Mouse (Mus musculus): ENCODE results near the gene Ano10.

Gene Ano10

DNA sequence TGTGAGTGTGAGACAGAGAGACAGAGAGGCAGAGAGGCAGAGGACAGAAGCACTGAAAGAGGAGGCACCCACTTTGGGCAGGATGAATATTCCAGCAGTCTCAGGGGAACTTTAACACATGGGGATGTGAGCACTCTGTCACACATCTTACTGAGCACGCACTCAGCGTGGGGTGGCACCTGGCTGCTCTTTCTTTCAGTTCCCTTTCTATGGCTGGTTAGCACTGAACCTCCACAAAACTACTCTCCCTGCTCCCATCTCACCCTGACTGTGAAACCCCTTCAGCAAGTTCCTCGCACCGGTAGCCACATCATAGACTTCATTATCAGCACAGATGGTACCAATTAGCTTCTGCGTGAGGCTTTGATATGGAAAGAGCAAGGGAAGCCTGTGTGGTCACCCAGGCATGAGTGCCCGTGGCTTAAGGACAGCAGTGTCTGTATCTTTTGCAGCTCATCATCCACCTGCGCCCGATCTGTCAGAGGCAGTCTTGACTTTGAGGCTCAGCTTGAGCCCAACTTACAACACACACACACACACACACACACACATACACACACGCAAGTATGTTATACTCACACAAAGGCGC lies 52.3 kb downstream of the Ano10 start:
- TF ChIP-seq GATA4 (IDR thresholded peaks at IDR 0.05; ENCODE audit: insufficient replicate concordance, low read length): no peak

- no peak for TF ChIP-seq GATA4 (IDR thresholded peaks at IDR 0.05; ENCODE audit: insufficient replicate concordance, low read length)
These were observed 53.5 kb downstream of the Ano10 start for GRCm38 (mm10) chr9:122240629-122241199.

DNA sequence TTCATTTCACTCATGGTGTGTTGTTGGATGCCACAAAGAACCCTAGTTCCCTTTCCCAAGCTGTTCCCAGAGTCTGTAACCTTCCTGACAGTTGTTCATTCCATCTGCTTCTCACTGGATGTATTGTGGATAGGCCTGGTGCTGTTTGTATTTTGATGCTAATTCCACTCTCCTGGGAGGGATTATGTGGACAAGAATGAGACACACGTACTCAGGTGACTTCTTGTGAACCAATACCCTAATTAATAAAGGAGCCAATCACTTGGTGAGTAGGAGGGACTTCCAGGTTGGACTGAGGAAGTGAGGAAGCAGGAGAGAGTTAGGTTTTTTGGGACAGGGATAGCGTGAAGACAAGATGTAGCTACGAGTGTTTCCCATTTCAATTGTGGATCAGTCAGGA lies 59.5 kb downstream of the Ano10 start:
- no peak for TF ChIP-seq GATA4 (IDR thresholded peaks at IDR 0.05; ENCODE audit: insufficient replicate concordance, low read length)

- no peak for TF ChIP-seq GATA4 (IDR thresholded peaks at IDR 0.05; ENCODE audit: insufficient replicate concordance, low read length)
These were observed 60.3 kb downstream of the Ano10 start for GRCm38 (mm10) chr9:122233972-122234345.

DNA sequence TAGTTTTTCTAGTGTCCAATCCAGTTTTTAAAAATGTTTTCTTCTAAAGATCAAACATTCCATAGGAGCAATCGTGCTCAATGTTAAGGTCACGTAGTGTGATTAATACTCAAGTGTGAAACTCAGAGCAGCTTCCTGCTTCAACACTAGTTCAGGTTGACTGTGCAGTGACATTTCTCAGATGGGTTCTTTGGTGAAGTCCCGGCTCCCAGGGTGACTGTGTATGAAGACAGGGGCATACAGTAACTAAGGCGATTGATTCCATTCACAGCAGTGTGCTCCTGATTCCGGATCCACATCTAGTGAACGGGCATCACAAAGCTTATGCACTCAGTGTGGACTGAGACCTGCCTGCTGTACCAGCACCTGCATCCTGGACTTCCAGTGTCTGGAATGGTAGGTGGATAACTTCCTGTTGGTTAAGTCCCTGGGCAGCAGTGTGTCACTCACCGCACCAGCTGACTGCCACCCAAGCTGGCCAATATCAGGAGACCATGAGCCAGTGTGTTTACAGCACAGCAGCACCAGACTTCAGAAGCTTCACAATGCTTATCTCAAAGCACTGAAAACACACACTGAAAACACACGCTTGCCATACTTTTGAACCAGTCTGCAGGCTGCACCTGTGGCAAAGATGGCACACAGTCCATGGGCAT lies 60.8 kb downstream of the Ano10 start:
- TF ChIP-seq GATA4 (IDR thresholded peaks at IDR 0.05; ENCODE audit: insufficient replicate concordance, low read length): no peak

DNA sequence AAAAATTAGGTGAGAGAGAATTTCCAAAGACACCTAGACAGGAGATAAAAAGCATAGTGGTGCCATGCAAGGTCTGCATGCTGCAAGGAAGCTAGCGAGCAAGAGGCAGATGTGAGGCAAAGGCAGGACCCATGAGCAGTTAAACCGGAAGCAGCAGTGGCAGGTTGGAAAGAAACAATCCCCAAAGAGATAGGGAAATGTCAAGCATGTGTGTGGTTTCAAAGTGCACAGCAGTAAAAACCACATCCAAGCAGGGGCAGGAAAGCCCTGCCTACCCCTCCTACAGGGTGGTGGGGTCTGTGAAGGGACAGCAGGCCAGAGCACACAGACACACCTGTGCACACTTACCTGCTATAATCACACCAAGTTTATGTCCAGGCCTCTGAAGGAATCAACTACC lies 61.3 kb downstream of the Ano10 start:
- no peak for TF ChIP-seq GATA4 (IDR thresholded peaks at IDR 0.05; ENCODE audit: insufficient replicate concordance, low read length)

DNA sequence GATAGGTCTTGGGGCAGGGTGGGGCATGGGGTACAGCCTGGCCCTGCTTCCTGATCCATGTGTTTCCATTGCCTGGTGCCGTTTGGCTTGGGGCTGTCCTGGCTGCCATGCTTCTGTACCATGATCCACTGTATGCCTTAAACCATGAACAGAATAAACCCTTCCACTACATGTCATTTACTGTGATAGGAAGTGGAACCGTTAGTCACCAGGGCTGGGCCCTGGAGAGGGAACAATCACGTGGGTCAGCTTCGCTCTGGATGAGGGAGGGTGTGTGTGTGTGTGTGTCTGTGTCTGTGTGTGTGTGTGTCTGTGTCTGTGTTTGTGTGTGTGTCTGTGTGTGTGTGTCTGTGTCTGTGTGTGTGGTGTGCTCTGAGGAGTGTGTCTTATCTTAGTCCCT lies 63.5 kb downstream of the Ano10 start:
- TF ChIP-seq GATA4 (IDR thresholded peaks at IDR 0.05; ENCODE audit: insufficient replicate concordance, low read length): no peak

DNA sequence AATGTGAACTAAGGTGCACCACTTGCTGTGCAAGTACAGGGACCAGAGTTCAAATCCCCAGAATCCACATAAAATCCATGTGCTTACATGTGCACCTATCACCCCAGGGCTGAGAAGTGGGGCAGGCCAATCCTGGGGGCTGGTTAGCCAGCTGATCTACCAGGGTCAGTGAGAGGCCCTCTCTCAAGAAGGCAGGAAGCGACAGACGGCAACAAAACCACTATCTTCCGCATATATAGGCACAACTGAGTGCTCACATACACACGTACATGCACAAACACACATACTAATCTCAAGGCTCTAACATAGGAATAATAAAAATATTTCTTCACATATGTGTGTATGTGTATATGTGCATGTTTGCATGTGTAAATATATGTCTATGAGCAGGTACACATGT lies 67.8 kb downstream of the Ano10 start:
- TF ChIP-seq GATA4 (IDR thresholded peaks at IDR 0.05; ENCODE audit: insufficient replicate concordance, low read length): no peak

DNA sequence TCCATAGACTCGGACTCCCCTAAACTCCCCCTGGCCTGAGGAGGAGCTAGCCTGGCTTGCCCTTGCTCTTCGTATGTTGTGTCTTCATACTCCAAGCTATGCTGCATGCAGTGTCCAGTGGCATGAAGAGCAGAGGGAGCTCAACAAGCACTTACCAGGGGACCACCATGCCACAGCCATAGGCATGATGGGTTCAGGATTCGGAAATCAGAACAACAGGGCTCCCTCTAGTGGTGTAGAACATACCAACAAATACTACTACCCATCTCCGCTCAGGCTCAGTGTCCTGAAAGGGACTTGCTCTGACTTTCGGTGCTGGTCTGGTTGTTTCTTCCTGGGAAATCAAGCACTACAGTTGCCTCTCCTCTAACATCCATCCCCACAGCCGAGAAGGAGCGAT lies 68.9 kb downstream of the Ano10 start:
- no peak for TF ChIP-seq GATA4 (IDR thresholded peaks at IDR 0.05; ENCODE audit: insufficient replicate concordance, low read length)

DNA sequence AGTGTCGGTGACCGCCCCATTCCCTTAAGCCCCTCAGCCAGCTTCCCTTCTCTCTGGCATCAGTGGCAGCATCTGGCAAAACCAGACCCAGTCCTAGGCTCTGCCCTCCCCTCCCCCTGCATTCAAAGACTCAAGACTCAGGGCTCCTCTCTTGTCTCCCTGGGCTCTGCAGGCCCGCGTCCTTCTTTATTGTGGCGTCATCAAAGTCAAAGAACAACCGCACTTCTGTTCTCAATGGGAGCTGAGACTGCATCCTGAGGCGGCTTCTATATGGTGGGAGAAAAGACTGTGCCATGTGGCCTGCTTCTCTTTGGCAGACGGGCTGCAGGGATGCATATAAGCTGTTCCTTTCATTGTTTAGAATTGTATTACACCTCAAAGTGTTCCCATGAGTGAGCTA lies 71.2 kb downstream of the Ano10 start:
- no peak for TF ChIP-seq GATA4 (IDR thresholded peaks at IDR 0.05; ENCODE audit: insufficient replicate concordance, low read length)

- no peak for TF ChIP-seq GATA4 (IDR thresholded peaks at IDR 0.05; ENCODE audit: insufficient replicate concordance, low read length)
These were observed 74.3 kb downstream of the Ano10 start for GRCm38 (mm10) chr9:122219934-122220333.

GRCm38 (mm10) chr9:122216945-122217529 lies 77.2 kb downstream of the Ano10 start:
- TF ChIP-seq GATA4 (IDR thresholded peaks at IDR 0.05; ENCODE audit: insufficient replicate concordance, low read length): no peak

DNA sequence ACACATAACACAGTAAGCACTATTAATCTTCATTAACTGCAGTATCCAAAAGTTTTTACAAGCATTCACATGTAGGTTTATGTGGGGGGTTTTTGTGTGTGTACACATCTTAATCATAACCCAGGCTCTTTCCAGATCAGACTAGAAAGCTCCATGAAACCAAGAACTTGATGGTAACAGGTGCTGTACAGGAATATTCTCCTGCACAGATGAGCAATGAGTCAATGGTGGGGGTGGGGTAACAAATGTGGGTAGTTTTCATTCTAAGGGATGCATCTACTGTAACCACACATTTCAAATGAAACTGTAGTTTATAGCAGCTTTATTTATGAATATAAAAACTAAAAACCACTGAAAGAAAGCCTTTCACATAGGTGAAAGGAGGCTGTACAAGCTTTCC lies 79.1 kb downstream of the Ano10 start:
- no peak for TF ChIP-seq GATA4 (IDR thresholded peaks at IDR 0.05; ENCODE audit: insufficient replicate concordance, low read length)

GRCm38 (mm10) chr9:122208311-122208710 lies 85.9 kb downstream of the Ano10 start:
- no peak for TF ChIP-seq GATA4 (IDR thresholded peaks at IDR 0.05; ENCODE audit: insufficient replicate concordance, low read length)

DNA sequence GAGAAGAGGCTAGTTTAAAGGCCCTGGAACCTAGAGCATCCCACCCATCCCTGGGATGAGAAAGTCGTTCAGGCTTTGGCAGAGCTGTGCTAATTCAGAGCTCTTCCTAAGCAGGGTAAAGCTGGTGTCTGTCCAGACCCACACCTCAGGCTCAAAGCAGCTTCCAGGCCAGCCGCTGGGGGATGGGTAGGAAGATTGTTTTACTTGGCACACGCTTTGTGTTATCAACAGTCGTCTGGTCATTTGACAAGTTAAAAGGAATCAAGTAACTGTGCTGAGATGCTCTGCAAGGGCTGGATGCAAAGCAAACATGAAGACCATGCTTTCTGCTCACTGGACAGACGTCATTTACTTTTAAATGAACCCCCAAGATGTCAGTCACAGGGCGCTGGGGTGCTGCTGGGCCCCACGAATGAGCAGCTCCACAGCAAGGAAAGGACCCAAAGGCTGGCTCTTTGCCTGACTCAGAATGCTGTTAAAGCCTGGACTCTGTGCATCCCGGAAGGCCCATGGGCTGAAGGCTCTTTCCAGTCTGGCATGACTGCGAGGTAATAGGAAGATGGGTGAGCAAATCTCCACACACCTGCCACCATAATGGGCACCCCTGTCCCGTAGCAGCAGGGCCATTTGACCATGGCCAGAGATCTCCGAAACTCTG lies 88.6 kb downstream of the Ano10 start:
- TF ChIP-seq GATA4 (IDR thresholded peaks at IDR 0.05; ENCODE audit: insufficient replicate concordance, low read length): no peak

GRCm38 (mm10) chr9:122204508-122204907 lies 89.7 kb downstream of the Ano10 start:
- TF ChIP-seq GATA4 (IDR thresholded peaks at IDR 0.05; ENCODE audit: insufficient replicate concordance, low read length): no peak
